Mouse (Mus musculus): ENCODE results near the gene Zfp36. TPM values are rescaled to one million over a fixed set of nuclear protein-coding genes. Genes with fewer than 3 reads are reported as not detected.
"Not testable (repeated sequence)": the region's sequence is repeated elsewhere in the genome, so short reads cannot be mapped to it uniquely, and the experiment has no call there.

The Zfp36 gene
- total RNA-seq (2021), result 1 to 10 TPM; 7.3 to 7.6 TPM
- long read RNA-seq, experiment 1, partial matches to known transcripts, result 0 of 6 reads
- long read RNA-seq, experiment 1, other reads (novel, unspliced or antisense), result 0 of 6 reads
- long read RNA-seq, experiment 2, partial matches to known transcripts, result 0 of 3 reads
- long read RNA-seq, experiment 2, other reads (novel, unspliced or antisense), result 0 of 3 reads

- no peak for DNase-seq
Observed at GRCm38 (mm10) chr7:28380237-28381016, at the start of gene Zfp36. Gene Zfp36 (minus strand): TSS chr7:28380253.

DNA sequence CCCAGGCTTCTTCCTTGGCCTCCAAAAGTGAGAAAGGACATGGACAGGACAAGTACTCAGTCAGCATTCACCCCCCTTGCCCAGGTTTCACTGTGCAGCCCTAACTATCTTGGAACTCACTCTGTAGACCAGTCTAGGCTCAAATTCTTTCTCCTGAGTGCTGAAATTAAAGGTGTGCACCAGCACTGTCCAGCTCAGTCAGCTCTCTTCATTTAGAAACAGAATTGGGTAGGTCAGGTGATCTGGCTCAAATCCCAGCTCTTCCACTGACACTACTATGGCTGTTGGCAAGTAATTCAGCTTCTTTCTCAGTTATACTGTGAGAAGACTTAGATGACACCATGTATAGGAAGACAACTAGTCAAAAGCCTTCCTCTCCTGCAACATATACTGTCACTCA lies 47.7 kb upstream of the Zfp36 start:
- DNase-seq, result no peak

DNA sequence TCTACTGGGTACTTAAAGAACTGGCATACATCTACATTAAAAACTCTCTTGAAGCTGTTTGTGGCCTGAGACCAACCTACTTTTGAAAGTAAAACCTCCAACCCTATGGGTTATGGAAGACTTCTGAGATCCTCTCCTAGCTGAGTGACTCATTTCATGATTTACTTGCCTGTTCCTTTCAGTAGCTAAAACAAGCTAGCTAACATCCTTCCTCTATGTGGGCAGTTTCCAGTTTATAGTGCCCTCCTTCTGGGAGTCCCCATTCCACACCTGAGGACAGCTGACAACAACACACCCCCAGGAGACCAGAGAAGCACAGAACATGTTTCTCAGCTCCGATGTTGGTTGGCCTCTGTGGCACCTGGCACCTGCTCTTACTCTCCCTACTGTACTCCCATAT lies 43.0 kb upstream of the Zfp36 start:
- no peak for DNase-seq

GRCm38 (mm10) chr7:28419416-28419815 lies 39.4 kb upstream of the Zfp36 start:
- DNase-seq, result no peak

GRCm38 (mm10) chr7:28418096-28418670 lies 38.1 kb upstream of the Zfp36 start:
- peak; percentile 84 for DNase-seq

DNA sequence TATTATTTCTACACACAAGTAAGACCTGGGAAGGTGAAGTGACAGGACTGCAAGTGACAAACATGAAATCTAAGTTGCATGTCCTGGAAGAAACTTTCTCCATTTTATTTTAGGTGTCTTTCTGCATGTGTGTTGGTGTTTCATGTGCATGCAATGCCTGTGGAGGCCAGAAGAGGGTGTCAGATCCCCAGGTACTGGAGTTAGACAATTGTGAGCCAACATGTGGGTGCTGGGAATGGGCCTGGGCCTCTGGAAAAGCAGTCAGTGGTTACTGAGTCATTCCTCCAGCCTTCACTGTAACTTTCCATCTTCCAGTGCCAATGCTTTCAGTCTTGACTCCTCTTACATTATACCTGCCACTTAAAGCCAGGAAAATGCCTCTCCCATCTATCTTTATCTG lies 37.3 kb upstream of the Zfp36 start:
- no peak for DNase-seq

GRCm38 (mm10) chr7:28412826-28413225 lies 32.8 kb upstream of the Zfp36 start:
- no peak for DNase-seq

GRCm38 (mm10) chr7:28410841-28411475 lies 30.9 kb upstream of the Zfp36 start:
- DNase-seq, result peak; percentile 85

- DNase-seq, result no peak
Observed at GRCm38 (mm10) chr7:28401942-28402341, 21.9 kb upstream of the Zfp36 start.

- DNase-seq, result no peak
Observed at GRCm38 (mm10) chr7:28401030-28401429, 21.0 kb upstream of the Zfp36 start.

DNA sequence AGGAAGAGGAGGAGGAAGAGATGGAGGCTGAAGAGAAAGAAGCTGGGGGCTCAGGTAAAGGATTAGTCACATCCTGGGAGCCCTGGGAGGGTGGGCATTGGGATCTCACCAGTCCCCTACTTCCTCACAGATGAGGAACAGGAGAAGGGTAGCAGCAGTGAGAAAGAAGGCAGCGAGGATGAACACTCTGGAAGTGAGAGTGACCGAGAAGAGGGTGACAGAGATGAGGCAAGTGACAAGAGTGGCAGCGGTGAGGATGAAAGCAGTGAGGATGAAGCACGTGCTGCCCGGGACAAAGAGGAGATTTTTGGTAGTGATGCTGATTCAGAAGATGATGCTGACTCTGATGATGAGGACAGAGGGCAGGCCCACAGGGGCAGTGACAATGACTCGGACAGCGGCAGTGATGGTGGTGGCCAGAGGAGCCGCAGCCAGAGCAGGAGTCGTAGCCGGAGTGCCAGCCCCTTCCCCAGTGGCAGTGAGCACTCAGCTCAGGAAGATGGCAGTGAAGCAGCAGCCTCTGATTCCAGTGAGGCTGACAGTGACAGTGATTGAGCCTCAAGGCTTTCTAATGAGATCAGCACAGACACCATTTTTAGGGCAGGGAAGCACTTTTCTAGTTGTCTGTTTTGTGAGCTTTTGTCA lies 18.8 kb upstream of the Zfp36 start:
- no peak for DNase-seq

- DNase-seq, result no peak
Observed at GRCm38 (mm10) chr7:28398000-28398399, 17.9 kb upstream of the Zfp36 start.

DNA sequence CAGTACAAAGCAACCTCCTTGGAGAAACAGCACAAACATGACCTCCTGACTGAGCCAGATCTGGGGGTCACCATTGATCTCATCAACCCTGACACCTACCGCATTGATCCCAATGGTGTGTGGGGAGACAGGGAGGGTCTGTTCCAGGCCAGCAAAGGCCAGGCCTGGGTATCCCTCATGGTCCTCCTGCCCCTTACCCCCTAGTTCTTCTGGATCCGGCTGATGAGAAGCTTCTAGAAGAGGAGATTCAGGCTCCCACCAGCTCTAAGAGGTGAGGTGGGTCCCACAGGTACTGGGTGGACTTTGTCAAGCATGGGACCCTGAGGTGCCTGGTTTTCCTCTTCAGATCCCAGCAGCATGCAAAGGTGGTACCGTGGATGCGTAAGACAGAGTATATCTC lies 15.4 kb upstream of the Zfp36 start:
- DNase-seq, result no peak

- no peak for DNase-seq
Observed at GRCm38 (mm10) chr7:28393272-28393951, 13.4 kb upstream of the Zfp36 start.

GRCm38 (mm10) chr7:28392429-28393271 lies 12.6 kb upstream of the Zfp36 start, which contains the start of the genes Med29 and Paf1:
Gene Med29 (minus strand): TSS chr7:28392708.
Gene Paf1 (plus strand): TSS chr7:28392951.
- DNase-seq, result peak; percentile 98

DNA sequence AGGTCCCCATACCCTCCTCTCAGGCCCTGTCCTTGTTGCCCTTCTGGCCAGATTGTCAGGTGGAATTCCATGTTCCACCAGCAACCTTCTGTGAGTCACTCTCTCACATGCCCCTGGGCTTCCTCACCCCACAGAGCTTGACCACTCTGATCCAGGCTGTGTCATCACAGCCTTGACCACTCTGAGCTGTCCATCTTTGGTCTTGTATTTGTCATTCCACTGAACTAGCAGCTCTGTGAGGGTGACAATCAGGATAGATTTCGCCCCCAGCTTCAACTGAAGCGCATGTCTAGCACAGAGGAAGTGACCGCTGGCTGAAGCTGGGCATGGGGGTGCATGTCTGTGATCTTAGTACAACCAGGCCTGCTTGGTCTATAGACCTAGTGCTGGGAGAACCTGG lies 10.3 kb upstream of the Zfp36 start:
- DNase-seq, result no peak

DNA sequence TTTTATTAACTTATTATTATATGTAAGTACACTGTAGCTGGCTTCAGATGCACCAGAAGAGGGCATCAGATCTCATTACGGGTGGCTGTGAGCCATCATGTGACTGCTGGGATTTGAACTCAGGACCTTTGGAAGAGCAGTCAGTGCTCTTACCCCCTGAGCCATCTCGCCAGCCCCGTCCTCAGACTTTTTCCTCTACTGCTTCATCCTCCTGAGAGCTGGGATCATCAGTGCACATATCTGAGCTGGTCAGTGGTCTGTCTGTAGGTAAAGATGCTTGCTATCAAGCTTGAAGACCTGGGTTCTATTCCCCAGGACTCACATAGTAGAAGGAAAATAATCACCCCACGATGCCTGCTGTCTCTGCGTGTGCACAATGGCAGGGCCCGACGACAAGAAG lies 7.3 kb upstream of the Zfp36 start:
- not testable (repeated sequence) for DNase-seq

- DNase-seq, result not testable (repeated sequence)
Observed at GRCm38 (mm10) chr7:28386877-28387276, 6.8 kb upstream of the Zfp36 start.

- peak; percentile 73 for DNase-seq
Observed at GRCm38 (mm10) chr7:28386462-28386861, 6.4 kb upstream of the Zfp36 start.

DNA sequence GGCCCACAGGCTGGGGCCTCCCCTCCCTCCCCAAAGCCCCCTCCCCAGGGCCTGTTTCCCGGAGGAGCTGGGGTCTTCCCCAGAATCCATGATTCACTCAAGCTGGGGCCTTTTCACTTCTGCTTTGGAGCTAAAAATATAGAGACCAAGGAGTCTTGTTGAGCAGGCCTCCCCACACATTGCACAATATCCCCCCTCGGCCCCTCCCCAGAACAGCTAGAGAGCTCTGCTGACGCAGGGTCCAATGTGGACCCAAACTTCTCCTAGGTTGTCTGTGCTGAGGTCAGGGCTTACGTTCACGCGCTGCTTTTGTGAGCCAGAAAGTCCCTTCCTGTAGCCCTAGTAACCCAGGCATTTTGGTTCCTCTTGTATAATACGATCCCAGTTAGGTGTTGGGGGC lies 6.0 kb upstream of the Zfp36 start:
- peak; percentile 55 for DNase-seq

DNA sequence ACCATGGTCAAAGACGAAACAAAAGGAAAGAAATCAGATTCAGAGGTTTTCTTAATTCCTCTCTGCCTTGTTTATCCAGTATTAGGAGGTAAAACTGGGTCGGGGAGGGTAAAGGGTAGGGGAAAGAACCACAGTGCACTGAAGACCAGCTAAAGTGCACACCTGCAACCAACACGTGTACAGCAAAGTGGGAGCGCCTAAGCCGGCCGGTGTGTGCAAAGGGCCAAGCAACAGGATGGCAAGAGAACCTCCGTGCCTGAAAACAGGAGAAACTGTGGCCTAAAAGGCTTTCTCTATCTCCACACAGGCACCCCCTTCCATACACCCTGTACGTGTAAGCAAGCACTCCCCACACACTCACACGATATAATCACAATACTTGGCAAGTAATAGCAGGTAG lies 5.1 kb upstream of the Zfp36 start:
- DNase-seq, result no peak

Measured in gastrocnemius, postnatal 25 days (tissue).